Mouse (Mus musculus): ENCODE results near the gene Olfr143. TPM values are rescaled to one million over a fixed set of nuclear protein-coding genes. Genes with fewer than 3 reads are reported as not detected.

The Olfr143 gene
- polyA plus RNA-seq (2012; rRNA removed) = not detected in 2 replicates

GRCm38 (mm10) chr9:38252474-38252873 is at the start of gene Olfr143:
Olfr143 (plus strand) TSS chr9:38252774.

GRCm38 (mm10) chr9:38208065-38208464 is 44.5 kb upstream of the Olfr143 start, which contains the start of gene Olfr893:
Olfr893 (plus strand) TSS chr9:38208365.

GRCm38 (mm10) chr9:38217755-38218154 is 34.8 kb upstream of the Olfr143 start, which contains the start of gene Olfr894:
Olfr894 (plus strand) TSS chr9:38218055.

GRCm38 (mm10) chr9:38267551-38267950 is 15.0 kb downstream of the Olfr143 start, which contains the start of gene Olfr895:
Olfr895 (plus strand) TSS chr9:38267851.

DNA sequence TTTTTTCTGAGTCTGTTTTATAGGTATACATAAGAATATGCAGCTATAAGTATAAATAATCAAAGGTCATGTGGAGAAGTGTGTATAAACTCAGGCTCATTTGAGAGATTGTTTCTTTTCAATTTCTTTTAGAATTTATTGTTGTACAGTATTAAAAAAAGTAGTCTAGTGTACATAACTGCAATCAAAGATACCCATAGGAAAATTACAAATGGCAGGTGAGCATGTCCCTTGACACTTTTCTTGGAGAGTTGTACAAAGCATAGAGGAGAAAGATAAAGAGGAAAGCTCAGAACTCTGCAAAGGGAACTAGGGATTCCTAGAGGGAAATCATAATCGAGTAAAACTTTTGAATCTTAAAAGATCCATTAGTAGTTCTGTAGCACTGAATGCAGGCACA is 38.2 kb downstream of the Olfr143 start, which contains the start of gene Olfr896-ps1:
Gene Olfr896-ps1 (plus strand): TSS at position 301 of the 400 bp plus-strand sequence.

Other genes starting within 250 kb of the Olfr143 start
- not detected in 2 replicates for gene Olfr883, start 227.0 kb upstream of the Olfr143 start, polyA plus RNA-seq (2012; rRNA removed)
- gene Olfr884, start 206.2 kb upstream of the Olfr143 start, polyA plus RNA-seq (2012; rRNA removed) = not detected in 2 replicates
- gene Olfr885, start 191.5 kb upstream of the Olfr143 start, polyA plus RNA-seq (2012; rRNA removed) = not detected in 2 replicates
- not detected in 2 replicates for gene Olfr887, start 168.7 kb upstream of the Olfr143 start, polyA plus RNA-seq (2012; rRNA removed)
- not detected in 2 replicates for gene Olfr888, start 144.6 kb upstream of the Olfr143 start, polyA plus RNA-seq (2012; rRNA removed)
- gene Olfr889, start 137.6 kb upstream of the Olfr143 start, polyA plus RNA-seq (2012; rRNA removed) = 0.01 TPM in 1 of 2 replicates, not detected in the other
- gene Olfr890, start 110.3 kb upstream of the Olfr143 start, polyA plus RNA-seq (2012; rRNA removed) = not detected in 2 replicates
- not detected in 2 replicates for gene Olfr891, start 72.0 kb upstream of the Olfr143 start, polyA plus RNA-seq (2012; rRNA removed)
- not detected in 2 replicates for gene Olfr893, start 44.4 kb upstream of the Olfr143 start, polyA plus RNA-seq (2012; rRNA removed)
- gene Olfr894, start 34.7 kb upstream of the Olfr143 start, polyA plus RNA-seq (2012; rRNA removed) = not detected in 2 replicates
- gene Olfr895, start 15.1 kb downstream of the Olfr143 start, polyA plus RNA-seq (2012; rRNA removed) = not detected in 2 replicates
- gene Olfr896-ps1, start 38.3 kb downstream of the Olfr143 start, polyA plus RNA-seq (2012; rRNA removed) = not detected in 2 replicates
- gene Olfr25, start 76.3 kb downstream of the Olfr143 start, polyA plus RNA-seq (2012; rRNA removed) = not detected in 2 replicates
- not detected in 2 replicates for gene Olfr898, start 95.6 kb downstream of the Olfr143 start, polyA plus RNA-seq (2012; rRNA removed)
- not detected in 2 replicates for gene Olfr250, start 114.1 kb downstream of the Olfr143 start, polyA plus RNA-seq (2012; rRNA removed)
- not detected in 2 replicates for gene Olfr251, start 124.3 kb downstream of the Olfr143 start, polyA plus RNA-seq (2012; rRNA removed)
- gene Olfr147, start 148.9 kb downstream of the Olfr143 start, polyA plus RNA-seq (2012; rRNA removed) = not detected in 2 replicates
- gene Olfr901, start 176.7 kb downstream of the Olfr143 start, polyA plus RNA-seq (2012; rRNA removed) = not detected in 2 replicates
- not detected in 2 replicates for gene Olfr902, start 194.9 kb downstream of the Olfr143 start, polyA plus RNA-seq (2012; rRNA removed)
- gene Olfr904, start 210.4 kb downstream of the Olfr143 start, polyA plus RNA-seq (2012; rRNA removed) = not detected in 2 replicates
- not detected in 2 replicates for gene Olfr905, start 218.3 kb downstream of the Olfr143 start, polyA plus RNA-seq (2012; rRNA removed)
- gene Olfr906, start 234.3 kb downstream of the Olfr143 start, polyA plus RNA-seq (2012; rRNA removed) = not detected in 2 replicates
- not detected in 2 replicates for gene Olfr907, start 243.0 kb downstream of the Olfr143 start, polyA plus RNA-seq (2012; rRNA removed)

All from central nervous system, embryonic 11.5 days (tissue).